Mouse (Mus musculus) kidney, adult 11 months (tissue): ENCODE data around the gene Plekhh3.
A peak's percentile ranks its signal among the peaks of the same experiment; 100 is the strongest.

Source experiments
- DNase-seq: peaks from one replicate; pipeline ENCODE4 v3.0.0; 2022

The Plekhh3 gene

GRCm38 (mm10) chr11:101170811-101171610 is at the start of gene Plekhh3:
Gene Plekhh3 (minus strand): TSS chr11:101171351.
- peak; percentile 97 for DNase-seq

- DNase-seq, result no peak
Measured at GRCm38 (mm10) chr11:101220853-101221252, 49.7 kb upstream of the Plekhh3 start.

GRCm38 (mm10) chr11:101218436-101219055 is 47.4 kb upstream of the Plekhh3 start:
- DNase-seq, result peak; percentile 51

- DNase-seq, result peak; percentile 28
Measured at GRCm38 (mm10) chr11:101216936-101217335, 45.8 kb upstream of the Plekhh3 start.

- DNase-seq, result no peak
Measured at GRCm38 (mm10) chr11:101211970-101212369, 40.8 kb upstream of the Plekhh3 start.

GRCm38 (mm10) chr11:101200986-101201385 is 29.8 kb upstream of the Plekhh3 start:
- DNase-seq, result no peak

- no peak for DNase-seq
Measured at GRCm38 (mm10) chr11:101199555-101199954, 28.4 kb upstream of the Plekhh3 start.

- DNase-seq, result no peak
Measured at GRCm38 (mm10) chr11:101196175-101196574, 25.0 kb upstream of the Plekhh3 start.

GRCm38 (mm10) chr11:101195571-101195970 is 24.4 kb upstream of the Plekhh3 start:
- DNase-seq, result no peak

GRCm38 (mm10) chr11:101195101-101195500 is 23.9 kb upstream of the Plekhh3 start:
- no peak for DNase-seq

- DNase-seq, result no peak
Measured at GRCm38 (mm10) chr11:101194643-101195042, 23.5 kb upstream of the Plekhh3 start.

- no peak for DNase-seq
Measured at GRCm38 (mm10) chr11:101194137-101194536, 23.0 kb upstream of the Plekhh3 start.

- no peak for DNase-seq
Measured at GRCm38 (mm10) chr11:101193076-101193475, 21.9 kb upstream of the Plekhh3 start.

- DNase-seq, result no peak
Measured at GRCm38 (mm10) chr11:101192646-101193045, 21.5 kb upstream of the Plekhh3 start.

GRCm38 (mm10) chr11:101191919-101192470 is 20.8 kb upstream of the Plekhh3 start:
- no peak for DNase-seq

GRCm38 (mm10) chr11:101190913-101191907 is 20.1 kb upstream of the Plekhh3 start:
- no peak for DNase-seq

GRCm38 (mm10) chr11:101190181-101190912 is 19.2 kb upstream of the Plekhh3 start:
- no peak for DNase-seq

GRCm38 (mm10) chr11:101189495-101190180 is 18.5 kb upstream of the Plekhh3 start:
- DNase-seq, result peak; percentile 45

- no peak for DNase-seq
Measured at GRCm38 (mm10) chr11:101188166-101188805, 17.1 kb upstream of the Plekhh3 start.

GRCm38 (mm10) chr11:101187541-101187940 is 16.4 kb upstream of the Plekhh3 start:
- no peak for DNase-seq
